ENCODE assay signal across 16 mouse cellular contexts in the genomic region with DNA sequence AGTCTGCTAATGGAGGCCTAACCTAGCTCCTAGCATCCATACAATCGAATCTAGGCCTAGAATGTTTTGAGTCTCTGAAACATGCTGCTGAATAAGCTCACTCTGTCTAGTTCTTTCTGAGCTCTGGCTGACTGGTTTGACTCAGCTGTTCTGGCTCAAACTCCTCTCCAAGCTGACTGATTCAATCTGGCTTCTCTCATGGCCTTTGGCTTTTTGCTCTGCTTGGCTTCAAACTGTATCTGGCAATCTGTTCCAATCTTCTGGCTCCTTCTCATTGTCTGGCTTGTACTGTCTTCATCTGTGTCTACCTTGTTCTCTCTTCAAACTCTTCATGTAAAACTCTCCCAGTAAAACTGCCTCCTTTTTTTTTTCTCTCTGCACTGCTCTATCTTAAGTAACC.
"Had no signal": no experiment of that assay in that cellular context is flagged by ENCODE, and none has a peak within 500 bp of the region (broad histone marks: within the 10 kb centered on the region; RNA-seq: fewer than 3 reads in every experiment).

No protein-coding gene starts in this region.

- H3K9ac ChIP-seq: limb, embryonic 13.5 days; liver, embryonic 12.5 days; liver, embryonic 15.5 days; lung, embryonic 15.5 days had no signal

- ATAC-seq: liver, embryonic 12.5 days had no signal

- H3K4me2 ChIP-seq: limb, embryonic 13.5 days; liver, embryonic 12.5 days; liver, embryonic 15.5 days; lung, embryonic 15.5 days; midbrain, embryonic 11.5 days had no signal

- H3K36me3 ChIP-seq: limb, embryonic 10.5 days; limb, embryonic 13.5 days; liver, embryonic 12.5 days; liver, embryonic 15.5 days; lung, embryonic 15.5 days had no signal

- H3K4me1 ChIP-seq: liver, embryonic 12.5 days; liver, embryonic 15.5 days; lung, embryonic 15.5 days had no signal

- H3K9me3 ChIP-seq: limb, embryonic 10.5 days; limb, embryonic 13.5 days; liver, embryonic 12.5 days; liver, embryonic 15.5 days; lung, embryonic 15.5 days had no signal

- H3K4me3 ChIP-seq: layer of hippocampus, adult 2 months; limb, embryonic 10.5 days; limb, embryonic 13.5 days; liver, embryonic 12.5 days; liver, embryonic 15.5 days; lung, embryonic 15.5 days had no signal

- DNase-seq: kidney, postnatal 14 days; layer of hippocampus, adult 9-11 months; liver; lung, adult 18-20 months; lung, postnatal 10 days; lung, postnatal 36 days; midbrain, embryonic 14.5 days; thymus, adult 18-20 months; thymus, postnatal 36 days had no signal

- H3K27ac ChIP-seq: layer of hippocampus, adult 2 months; limb, embryonic 10.5 days; limb, embryonic 13.5 days; liver, embryonic 12.5 days; liver, embryonic 15.5 days; lung, embryonic 15.5 days had no signal

- H3K27me3 ChIP-seq: limb, embryonic 13.5 days; liver, embryonic 12.5 days; liver, embryonic 15.5 days; lung, embryonic 15.5 days had no signal
